Mouse (Mus musculus) erythroblast, embryonic 14.5 days (primary cell): ENCODE data around the gene Canx. TPM values are rescaled to one million over a fixed set of nuclear protein-coding genes. Genes with fewer than 3 reads are reported as not detected.
A peak's percentile ranks its signal among the peaks of the same experiment; 100 is the strongest.
"Not testable (repeated sequence)": the region's sequence is repeated elsewhere in the genome, so short reads cannot be mapped to it uniquely, and the experiment has no call there.

Experiments
- H3K27me3 ChIP-seq: 2 replicates; pipeline ENCODE4 v1.6.1; 2012; ENCODE audit warnings: inconsistent platforms; ENCODE audit not compliant: control insufficient read depth
- H3K36me3 ChIP-seq: 2 replicates; pipeline ENCODE4 v1.6.1; 2012; ENCODE audit warnings: mild to moderate bottlenecking, inconsistent platforms; ENCODE audit not compliant: control insufficient read depth
- H3K4me1 ChIP-seq: 2 replicates; pipeline ENCODE4 v1.6.1; 2012; ENCODE audit warnings: inconsistent platforms; ENCODE audit not compliant: control insufficient read depth
- H3K4me3 ChIP-seq: replicated peaks from 2 replicates; pipeline ENCODE3; 2012; ENCODE audit warnings: moderate library complexity, mild to moderate bottlenecking, inconsistent platforms
- H3K9me3 ChIP-seq: 2 replicates; pipeline ENCODE4 v1.6.1; 2012; ENCODE audit warnings: low read length, inconsistent platforms, mixed read lengths; ENCODE audit not compliant: control insufficient read depth
- GATA1 ChIP-seq: IDR thresholded peaks from 2 replicates; pipeline ENCODE4 v1.6.1; 2012; ENCODE audit warnings: low read length, inconsistent platforms, mixed read lengths
- TAL1 ChIP-seq: IDR thresholded peaks from 3 replicates; pipeline ENCODE4 v1.6.1; 2012; ENCODE audit warnings: low read length, inconsistent platforms, mixed read lengths
- polyA plus RNA-seq: library from polyadenylated mRNA; stranded (reverse); fragments of >175 nt; gene quantifications from 2 replicates; pipeline ENCODE4 v1.2.3, GENCODE M21; 2012

Gene Canx
- polyA plus RNA-seq, 1 experiment: 8.5 TPM

- no peaks in the 10 kb centered on the region for H3K27me3 ChIP-seq
- H3K4me1 ChIP-seq: peaks cover 66% of the 10 kb centered on the region
- peak overlapping the region; percentile 97 for H3K4me3 ChIP-seq
- TF ChIP-seq TAL1: no peak
- TF ChIP-seq GATA1: no peak
- H3K9me3 ChIP-seq: no peaks in the 10 kb centered on the region
- peaks cover 42% of the 10 kb centered on the region for H3K36me3 ChIP-seq
Measured at GRCm38 (mm10) chr11:50322345-50322744, 3.1 kb downstream of the Canx start.

- H3K27me3 ChIP-seq: no peaks in the 10 kb centered on the region
- H3K4me1 ChIP-seq: peaks cover 56% of the 10 kb centered on the region
- H3K36me3 ChIP-seq: peaks cover 50% of the 10 kb centered on the region
- TF ChIP-seq GATA1 (no peak), TAL1 (no peak)
- no peaks in the 10 kb centered on the region for H3K9me3 ChIP-seq
- H3K4me3 ChIP-seq: no peak overlapping the region
Measured at GRCm38 (mm10) chr11:50321239-50321638, 4.2 kb downstream of the Canx start.

- not testable (repeated sequence) for H3K27me3 ChIP-seq, H3K9me3 ChIP-seq, H3K4me3 ChIP-seq
- Histone ChIP-seq H3K4me1 (peaks cover 45% of the 10 kb centered on the region), H3K36me3 (peaks cover 64% of the 10 kb centered on the region)
Measured at GRCm38 (mm10) chr11:50319343-50319742, 6.1 kb downstream of the Canx start.

GRCm38 (mm10) chr11:50312803-50313202 is 12.7 kb downstream of the Canx start:
- TF ChIP-seq GATA1 (no peak), TAL1 (no peak)
- peaks cover 9% of the 10 kb centered on the region for H3K4me1 ChIP-seq
- no peak overlapping the region for H3K4me3 ChIP-seq
- no peaks in the 10 kb centered on the region for H3K9me3 ChIP-seq
- H3K36me3 ChIP-seq: peaks cover 88% of the 10 kb centered on the region
- no peaks in the 10 kb centered on the region for H3K27me3 ChIP-seq

- Histone ChIP-seq H3K27me3 (no peaks in the 10 kb centered on the region), H3K4me1 (no peaks in the 10 kb centered on the region), H3K36me3 (peaks cover 100% of the 10 kb centered on the region), H3K4me3 (no peak overlapping the region), H3K9me3 (no peaks in the 10 kb centered on the region)
- TF ChIP-seq GATA1 (no peak), TAL1 (no peak)
Measured at GRCm38 (mm10) chr11:50303406-50303805, 22.1 kb downstream of the Canx start.

- H3K4me3 ChIP-seq: peak within 1 kb of the TSS; percentile 99
- TF ChIP-seq GATA1: no peak
- no peak for TF ChIP-seq TAL1
- H3K4me1 ChIP-seq: peaks cover 43% of the 10 kb centered on the region
- peaks cover 3% of the 10 kb centered on the region for H3K9me3 ChIP-seq
- no peaks in the 10 kb centered on the region for H3K27me3 ChIP-seq
- peaks cover 74% of the 10 kb centered on the region for H3K36me3 ChIP-seq
Measured at GRCm38 (mm10) chr11:50292190-50292855, 33.1 kb downstream of the Canx start, which contains the start of gene Maml1. TSS of gene Maml1 (minus strand) at chr11:50292311.

GRCm38 (mm10) chr11:50291321-50292165 is 33.9 kb downstream of the Canx start:
- Histone ChIP-seq H3K36me3 (peaks cover 74% of the 10 kb centered on the region), H3K4me1 (peaks cover 45% of the 10 kb centered on the region), H3K4me3 (peak overlapping the region; percentile 99), H3K9me3 (peaks cover 3% of the 10 kb centered on the region), H3K27me3 (no peaks in the 10 kb centered on the region)
- no peak for TF ChIP-seq GATA1

GRCm38 (mm10) chr11:50290486-50291225 is 34.8 kb downstream of the Canx start:
- H3K36me3 ChIP-seq: peaks cover 72% of the 10 kb centered on the region
- no peaks in the 10 kb centered on the region for H3K27me3 ChIP-seq
- peaks cover 45% of the 10 kb centered on the region for H3K4me1 ChIP-seq
- H3K4me3 ChIP-seq: peak overlapping the region; percentile 99
- peaks cover 3% of the 10 kb centered on the region for H3K9me3 ChIP-seq
- no peak for TF ChIP-seq TAL1
- no peak for TF ChIP-seq GATA1

- Histone ChIP-seq H3K27me3 (no peaks in the 10 kb centered on the region), H3K4me1 (peaks cover 33% of the 10 kb centered on the region), H3K9me3 (peaks cover 3% of the 10 kb centered on the region), H3K36me3 (peaks cover 59% of the 10 kb centered on the region), H3K4me3 (no peak overlapping the region)
- TF ChIP-seq TAL1 (no peak), GATA1 (no peak)
Measured at GRCm38 (mm10) chr11:50286428-50286827, 39.0 kb downstream of the Canx start.
